Mouse (Mus musculus) small intestine, adult 2 months (tissue): ENCODE measurements at regions not wholly inside any gene's neighbourhood (a gene's known extent, or its start where the extent isn't known, plus 50 kb on each side); places are given as distances from the start of the nearest gene placed in this dataset.

Source experiments
- H3K27ac ChIP-seq: fragments of 200-500 bp; 2 replicates; pipeline ENCODE4 v1.5.1; 2012; ENCODE audit warnings: low read depth, low read length, control low read depth, inconsistent platforms; ENCODE audit not compliant: insufficient read depth
- H3K27me3 ChIP-seq: fragments of 200-500 bp; 2 replicates; pipeline ENCODE4 v1.6.1; 2012; ENCODE audit warnings: mild to moderate bottlenecking, moderate library complexity, low read length, inconsistent platforms; ENCODE audit not compliant: control insufficient read depth, insufficient read depth
- H3K36me3 ChIP-seq: fragments of 200-500 bp; 2 replicates; pipeline ENCODE4 v1.6.1; 2012; ENCODE audit warnings: mild to moderate bottlenecking, low read length, control low read depth, inconsistent platforms; ENCODE audit not compliant: control insufficient read depth, insufficient read depth
- H3K4me1 ChIP-seq: fragments of 200-500 bp; 2 replicates; pipeline ENCODE4 v1.6.1; 2012; ENCODE audit warnings: low read length, inconsistent platforms, mixed read lengths; ENCODE audit not compliant: control insufficient read depth, insufficient read depth, insufficient read length
- H3K4me3 ChIP-seq: fragments of 200-500 bp; 2 replicates; pipeline ENCODE4 v1.5.1; 2012; ENCODE audit warnings: low read depth, mild to moderate bottlenecking, control low read depth, inconsistent platforms, low read length, moderate library complexity
- CTCF ChIP-seq: fragments of 200-500 bp; IDR thresholded peaks from 2 replicates; pipeline ENCODE4 v1.5.1; 2012; ENCODE audit warnings: low read depth, mild to moderate bottlenecking, control low read depth, inconsistent platforms, low read length, moderate library complexity, mixed read lengths; ENCODE audit not compliant: insufficient replicate concordance, insufficient read length; ENCODE audit errors: extremely low read depth
- POLR2A ChIP-seq: fragments of 200-500 bp; IDR thresholded peaks from 2 replicates; pipeline ENCODE4 v1.6.1; 2012; ENCODE audit warnings: low read depth, mild to moderate bottlenecking, control low read depth, inconsistent platforms, low read length, moderate library complexity
- WGBS: fragments of 180-500 bp; shearing (Covaris S2); methylation state at CpG from one replicate; pipeline ENCODE4 v1.1.7; 2018; 5-methylcytosine and 5-hydroxymethylcytosine counted together

DNA sequence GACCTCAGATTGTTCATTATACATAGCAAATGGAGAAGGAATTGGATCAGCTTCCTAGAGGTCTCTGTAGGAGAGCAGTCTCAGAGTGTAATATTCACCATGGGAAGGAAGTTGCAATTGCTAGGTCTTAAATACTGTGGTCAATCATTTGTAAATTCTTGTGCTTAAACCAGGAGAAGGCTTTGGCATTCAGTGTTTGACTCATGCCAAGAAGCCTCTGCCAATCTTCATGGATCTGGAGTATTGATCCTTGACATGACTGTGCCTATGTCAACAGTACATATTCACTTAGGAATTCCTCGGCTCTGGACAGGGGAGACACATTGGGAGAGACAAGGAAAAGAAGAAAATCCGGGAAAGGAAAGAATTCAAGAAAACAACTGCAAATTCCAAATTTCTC lies 174.9 kb upstream of the Gm10295 start:
- WGBS, result 63% methylated on average over 2 of the region's 2 CpGs
- no peaks in the 10 kb centered on the region for H3K27me3 ChIP-seq
- no peaks in the 10 kb centered on the region for H3K4me1 ChIP-seq
- H3K27ac ChIP-seq, result no peak overlapping the region
- TF ChIP-seq POLR2A (no peak), CTCF (no peak)
- H3K4me3 ChIP-seq, result no peak overlapping the region
- no peaks in the 10 kb centered on the region for H3K36me3 ChIP-seq

DNA sequence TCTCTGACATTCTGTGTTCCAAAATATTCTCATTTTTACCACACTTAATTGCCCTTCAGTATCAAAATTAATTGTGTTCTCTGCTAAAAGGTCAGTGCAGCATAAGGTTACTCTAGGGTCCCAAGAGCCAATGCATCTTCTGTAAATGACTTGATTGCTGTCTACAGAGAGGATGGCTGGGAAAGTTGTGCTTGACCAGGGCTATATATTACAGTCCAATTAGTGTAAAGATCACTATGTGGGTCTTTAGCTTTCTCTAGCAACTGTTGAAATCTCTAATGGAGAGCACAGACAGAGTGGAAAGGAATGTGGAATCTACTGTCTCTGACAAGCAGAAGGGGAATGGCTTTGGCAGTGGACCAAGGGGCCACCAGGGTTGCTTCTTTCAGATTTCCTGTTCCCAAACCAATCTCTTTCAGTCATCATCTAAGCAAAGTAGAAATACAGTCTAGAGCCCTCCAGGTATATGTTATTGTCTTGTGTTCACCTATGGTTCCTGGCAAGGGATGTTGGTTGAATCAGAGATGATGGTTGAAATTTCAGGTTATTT lies 173.4 kb upstream of the Gm10295 start:
- Histone ChIP-seq H3K4me3 (no peak overlapping the region), H3K4me1 (no peaks in the 10 kb centered on the region), H3K36me3 (no peaks in the 10 kb centered on the region), H3K27me3 (no peaks in the 10 kb centered on the region), H3K27ac (no peak overlapping the region)
- no peak for TF ChIP-seq POLR2A
- TF ChIP-seq CTCF, result no peak

DNA sequence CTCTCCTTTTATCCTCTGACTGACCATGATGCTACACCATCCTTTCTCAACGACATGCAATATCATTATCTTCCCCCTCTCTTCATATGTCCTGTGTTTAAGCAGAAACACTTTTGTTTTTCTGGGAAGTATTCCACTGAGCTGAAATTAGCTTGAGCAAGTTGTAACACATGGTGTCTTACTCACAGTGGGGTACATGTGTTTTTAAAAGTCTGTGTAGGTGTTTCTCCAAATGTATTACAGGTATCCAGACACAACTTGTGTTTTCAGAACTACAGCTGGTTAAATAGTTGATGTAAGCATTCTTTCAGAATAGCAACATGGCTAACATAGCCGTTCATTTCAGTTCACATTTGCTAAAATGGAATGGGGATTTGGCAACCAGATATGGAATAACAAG lies 172.8 kb upstream of the Gm10295 start:
- Histone ChIP-seq H3K27ac (no peak overlapping the region), H3K4me3 (no peak overlapping the region), H3K36me3 (no peaks in the 10 kb centered on the region), H3K27me3 (no peaks in the 10 kb centered on the region), H3K4me1 (no peaks in the 10 kb centered on the region)
- TF ChIP-seq CTCF, result no peak
- 64% methylated on average over 2 of the region's 2 CpGs for WGBS

DNA sequence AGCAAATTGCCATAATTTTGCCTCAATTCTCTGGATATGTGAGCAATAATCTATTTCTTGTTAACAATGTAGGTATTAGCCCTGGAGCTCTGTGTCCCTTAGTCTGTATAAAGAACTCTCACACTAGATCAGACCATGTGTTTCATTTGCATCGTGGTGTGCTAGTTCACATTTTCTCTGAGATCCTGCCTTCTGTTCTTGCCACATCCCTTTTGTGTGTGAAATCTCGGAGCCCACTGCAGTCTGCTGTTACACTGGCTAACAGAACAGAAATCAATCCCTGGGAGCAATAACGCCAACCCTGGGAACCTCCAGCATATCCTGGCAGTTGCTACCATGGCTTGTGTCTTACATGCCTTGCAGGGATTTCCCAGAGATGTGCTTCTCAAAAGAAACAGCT lies 156.1 kb upstream of the Gm10295 start:
- TF ChIP-seq CTCF (no peak), POLR2A (no peak)
- Histone ChIP-seq H3K27me3 (no peaks in the 10 kb centered on the region), H3K36me3 (no peaks in the 10 kb centered on the region), H3K4me3 (no peak overlapping the region), H3K27ac (no peak overlapping the region), H3K4me1 (no peaks in the 10 kb centered on the region)
- 63% methylated on average over 3 of the region's 3 CpGs for WGBS

DNA sequence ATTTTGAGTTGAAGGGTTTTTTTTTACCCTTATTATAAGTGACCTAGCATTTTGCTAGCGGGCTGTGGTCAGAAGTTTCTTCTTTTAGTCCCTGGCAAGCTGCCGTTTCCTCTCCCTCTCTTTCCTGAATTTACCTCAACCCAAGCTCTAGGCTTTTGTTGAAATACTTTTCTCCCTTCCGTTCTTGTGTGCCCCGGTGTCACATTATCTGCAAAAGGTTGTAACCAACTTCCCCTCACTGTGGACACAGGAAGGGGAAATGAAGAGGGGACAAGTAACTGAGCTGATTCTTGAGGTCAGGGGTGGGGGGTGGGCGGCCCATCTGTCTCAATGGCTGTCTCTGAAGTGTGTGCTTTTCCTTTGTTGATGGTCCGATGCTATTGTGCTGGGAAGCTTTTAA lies 149.4 kb upstream of the Gm10295 start:
- H3K4me3 ChIP-seq, result no peak overlapping the region
- no peak overlapping the region for H3K27ac ChIP-seq
- no peaks in the 10 kb centered on the region for H3K27me3 ChIP-seq
- no peaks in the 10 kb centered on the region for H3K36me3 ChIP-seq
- no peaks in the 10 kb centered on the region for H3K4me1 ChIP-seq
- WGBS, result 36% methylated on average over 6 of the region's 6 CpGs
- no peak for TF ChIP-seq POLR2A

DNA sequence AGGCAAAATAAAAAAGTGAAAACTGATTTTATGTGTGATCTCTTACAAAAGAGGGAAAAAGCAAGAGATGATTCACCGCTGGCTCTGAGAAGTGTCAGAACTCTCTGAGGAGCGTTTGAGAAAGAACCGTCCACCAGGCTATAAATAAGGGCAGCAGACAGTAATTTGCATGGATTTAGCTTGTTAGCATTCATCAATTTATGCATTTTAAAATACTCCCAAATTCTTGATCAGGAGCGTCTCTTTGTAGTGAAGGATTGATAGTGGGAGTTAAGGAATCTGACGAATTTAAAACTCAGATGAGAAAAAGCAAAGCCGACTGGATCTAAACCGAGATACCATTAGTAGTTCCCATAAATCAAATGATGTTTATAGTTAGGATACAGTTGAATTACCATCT lies 146.8 kb upstream of the Gm10295 start:
- H3K27me3 ChIP-seq, result no peaks in the 10 kb centered on the region
- 75% methylated on average over 7 of the region's 7 CpGs for WGBS
- TF ChIP-seq POLR2A (no peak), CTCF (no peak)
- no peaks in the 10 kb centered on the region for H3K4me1 ChIP-seq
- H3K4me3 ChIP-seq, result no peak overlapping the region
- no peak overlapping the region for H3K27ac ChIP-seq
- H3K36me3 ChIP-seq, result no peaks in the 10 kb centered on the region

DNA sequence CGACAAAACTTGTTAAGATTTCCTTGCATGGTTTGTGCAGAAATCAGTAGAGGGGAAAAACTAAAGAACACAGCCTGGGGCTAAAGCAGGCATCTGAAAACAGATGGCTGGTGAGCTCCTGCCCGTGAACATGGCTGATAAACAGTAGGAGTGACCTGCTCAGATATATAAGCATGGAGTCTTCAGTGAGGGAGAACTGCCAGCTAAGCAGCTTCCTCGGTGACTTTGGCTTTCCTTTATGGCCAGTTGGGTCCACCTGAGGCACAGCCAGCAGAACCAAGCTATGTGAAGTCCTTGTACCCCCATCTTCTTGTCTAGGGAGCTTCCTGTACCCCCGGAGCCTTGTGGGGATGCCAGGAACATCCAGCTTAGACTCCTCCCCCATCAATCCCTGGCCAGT lies 139.8 kb upstream of the Gm10295 start:
- H3K4me3 ChIP-seq, result no peak overlapping the region
- WGBS, result 59% methylated on average over 4 of the region's 4 CpGs
- H3K27ac ChIP-seq, result no peak overlapping the region
- H3K4me1 ChIP-seq, result no peaks in the 10 kb centered on the region
- H3K27me3 ChIP-seq, result no peaks in the 10 kb centered on the region
- no peak for TF ChIP-seq POLR2A
- no peak for TF ChIP-seq CTCF
- no peaks in the 10 kb centered on the region for H3K36me3 ChIP-seq
